Mouse (Mus musculus) C2C12 (cell line): ENCODE data around the gene Il10. TPM values are rescaled to one million over a fixed set of nuclear protein-coding genes. Genes with fewer than 3 reads are reported as not detected.

Experiments used
- H3K27me3 ChIP-seq: one replicate; pipeline ENCODE4 v1.6.1; 2011; ENCODE audit not compliant: control insufficient read depth, insufficient read depth, insufficient read length
- H3K36me3 ChIP-seq: one replicate; pipeline ENCODE4 v1.6.1; 2011; ENCODE audit not compliant: control insufficient read depth, insufficient read depth
- H3K4me3 ChIP-seq: one replicate; pipeline ENCODE4 v1.5.1; 2011; ENCODE audit warnings: mild to moderate bottlenecking, control low read depth; ENCODE audit not compliant: poor library complexity, insufficient read depth, severe bottlenecking
- H3K79me2 ChIP-seq: one replicate; pipeline ENCODE4 v1.6.1; 2011; ENCODE audit not compliant: control insufficient read depth, insufficient read depth
- H3K79me3 ChIP-seq: one replicate; pipeline ENCODE4 v1.6.1; 2011; ENCODE audit warnings: low read depth, control low read depth
- H3ac ChIP-seq: one replicate; pipeline ENCODE3; 2011; ENCODE audit warnings: low read depth; ENCODE audit not compliant: control insufficient read depth, insufficient read length
- CEBPB ChIP-seq: IDR thresholded peaks from one replicate; pipeline ENCODE4 v1.6.1; 2011; ENCODE audit warnings: low read depth, mild to moderate bottlenecking, control low read depth, moderate library complexity
- CTCF ChIP-seq: IDR thresholded peaks from one replicate; pipeline ENCODE4 v1.5.1; 2011; ENCODE audit not compliant: control insufficient read depth, insufficient read depth, insufficient read length
- FOSL1 ChIP-seq: IDR thresholded peaks from one replicate; pipeline ENCODE4 v1.8.0; 2011; ENCODE audit warnings: mild to moderate bottlenecking, low read length; ENCODE audit not compliant: poor library complexity, insufficient read depth, severe bottlenecking
- MAX ChIP-seq: IDR thresholded peaks from one replicate; pipeline ENCODE4 v1.6.1; 2011; ENCODE audit warnings: mild to moderate bottlenecking, control low read depth
- MYOD1 ChIP-seq: IDR thresholded peaks from one replicate; pipeline ENCODE4 v1.6.1; 2011; ENCODE audit warnings: low read depth; ENCODE audit not compliant: control insufficient read depth, insufficient read length
- MYOG ChIP-seq: IDR thresholded peaks from one replicate; pipeline ENCODE4 v1.6.1; 2011; ENCODE audit not compliant: control insufficient read depth, insufficient read length; ENCODE audit errors: extremely low read depth
- USF1 ChIP-seq: IDR thresholded peaks from one replicate; pipeline ENCODE4 v1.6.1; 2011; ENCODE audit warnings: low read depth, mild to moderate bottlenecking, control low read depth, moderate library complexity
- polyA plus RNA-seq: library from polyadenylated mRNA; unstranded; fragments of >200 nt; fragmentation: generic; extraction: Trizol; gene quantifications from one replicate; pipeline ENCODE4 v1.2.1, GENCODE M21; 2012; ENCODE audit warnings: missing spikeins

Gene Il10
- polyA plus RNA-seq, 1 experiment, result not detected

GRCm38 (mm10) chr1:131050011-131050410 is 30.4 kb downstream of the Il10 start:
- Histone ChIP-seq H3K79me3 (no peaks in the 10 kb centered on the region), H3K36me3 (peaks cover 18% of the 10 kb centered on the region), H3ac (no peak overlapping the region), H3K4me3 (no peak overlapping the region), H3K27me3 (no peaks in the 10 kb centered on the region), H3K79me2 (no peaks in the 10 kb centered on the region)
- TF ChIP-seq MAX, result no peak
- no peak for TF ChIP-seq FOSL1
- no peak for TF ChIP-seq MYOD1
- TF ChIP-seq USF1, result no peak
- TF ChIP-seq CTCF, result no peak
- no peak for TF ChIP-seq MYOG
- no peak for TF ChIP-seq CEBPB

GRCm38 (mm10) chr1:131050617-131051016 is 31.0 kb downstream of the Il10 start:
- peaks cover 20% of the 10 kb centered on the region for H3K36me3 ChIP-seq
- H3K27me3 ChIP-seq, result no peaks in the 10 kb centered on the region
- TF ChIP-seq MAX (no peak), CTCF (no peak), MYOD1 (no peak), USF1 (no peak), FOSL1 (no peak), CEBPB (no peak), MYOG (no peak)

GRCm38 (mm10) chr1:131051073-131051472 is 31.4 kb downstream of the Il10 start:
- Histone ChIP-seq H3K79me3 (no peaks in the 10 kb centered on the region), H3K27me3 (no peaks in the 10 kb centered on the region), H3K36me3 (peaks cover 25% of the 10 kb centered on the region), H3K79me2 (no peaks in the 10 kb centered on the region), H3ac (no peak overlapping the region), H3K4me3 (no peak overlapping the region)
- TF ChIP-seq CTCF, result no peak
- TF ChIP-seq MYOD1, result no peak
- TF ChIP-seq MYOG, result no peak
- TF ChIP-seq USF1, result no peak
- no peak for TF ChIP-seq MAX
- TF ChIP-seq FOSL1, result no peak
- no peak for TF ChIP-seq CEBPB

More at GRCm38 (mm10) chr1:131050617-131051016, 31.0 kb downstream of the Il10 start:
- Histone ChIP-seq H3K79me3 (no peaks in the 10 kb centered on the region), H3K79me2 (no peaks in the 10 kb centered on the region), H3K4me3 (no peak overlapping the region), H3ac (no peak overlapping the region)

GRCm38 (mm10) chr1:131053239-131053638 is 33.6 kb downstream of the Il10 start:
- Histone ChIP-seq H3K36me3 (peaks cover 44% of the 10 kb centered on the region), H3K79me2 (peaks cover 2% of the 10 kb centered on the region), H3ac (no peak overlapping the region), H3K27me3 (no peaks in the 10 kb centered on the region), H3K79me3 (no peaks in the 10 kb centered on the region), H3K4me3 (no peak overlapping the region)
- TF ChIP-seq CTCF (peak; percentile 46), FOSL1 (no peak)

- Histone ChIP-seq H3K79me3 (no peaks in the 10 kb centered on the region), H3ac (no peak overlapping the region), H3K36me3 (peaks cover 44% of the 10 kb centered on the region), H3K79me2 (peaks cover 6% of the 10 kb centered on the region), H3K27me3 (no peaks in the 10 kb centered on the region), H3K4me3 (no peak overlapping the region)
- TF ChIP-seq MAX, result no peak
- no peak for TF ChIP-seq FOSL1
- no peak for TF ChIP-seq MYOG
These were observed 34.0 kb downstream of the Il10 start for GRCm38 (mm10) chr1:131053656-131054055.

- H3K79me2 ChIP-seq, result peaks cover 12% of the 10 kb centered on the region
- H3K4me3 ChIP-seq, result no peak overlapping the region
- no peak for TF ChIP-seq MAX
- no peak for TF ChIP-seq CEBPB
- TF ChIP-seq MYOG, result no peak
- no peak for TF ChIP-seq MYOD1
- TF ChIP-seq USF1, result no peak
- TF ChIP-seq CTCF, result no peak
- TF ChIP-seq FOSL1, result no peak
- peaks cover 5% of the 10 kb centered on the region for H3K79me3 ChIP-seq
- no peak overlapping the region for H3ac ChIP-seq
- no peaks in the 10 kb centered on the region for H3K27me3 ChIP-seq
- H3K36me3 ChIP-seq, result peaks cover 44% of the 10 kb centered on the region
These were observed 34.6 kb downstream of the Il10 start for GRCm38 (mm10) chr1:131054251-131054650.

- peaks cover 36% of the 10 kb centered on the region for H3K36me3 ChIP-seq
- no peak for TF ChIP-seq FOSL1
- TF ChIP-seq USF1, result no peak
- no peak for TF ChIP-seq MYOG
- TF ChIP-seq CTCF, result no peak
- no peak for TF ChIP-seq MAX
- TF ChIP-seq MYOD1, result no peak
- no peak for TF ChIP-seq CEBPB
These were observed 38.8 kb downstream of the Il10 start for GRCm38 (mm10) chr1:131058431-131058830.

More at GRCm38 (mm10) chr1:131058431-131058830, 38.8 kb downstream of the Il10 start:
- peaks cover 20% of the 10 kb centered on the region for H3K79me3 ChIP-seq
- no peaks in the 10 kb centered on the region for H3K27me3 ChIP-seq
- no peak overlapping the region for H3ac ChIP-seq
- H3K4me3 ChIP-seq, result no peak overlapping the region
- H3K79me2 ChIP-seq, result peaks cover 53% of the 10 kb centered on the region
